8 mouse cellular contexts compared by ENCODE assay signal in the genomic region with DNA sequence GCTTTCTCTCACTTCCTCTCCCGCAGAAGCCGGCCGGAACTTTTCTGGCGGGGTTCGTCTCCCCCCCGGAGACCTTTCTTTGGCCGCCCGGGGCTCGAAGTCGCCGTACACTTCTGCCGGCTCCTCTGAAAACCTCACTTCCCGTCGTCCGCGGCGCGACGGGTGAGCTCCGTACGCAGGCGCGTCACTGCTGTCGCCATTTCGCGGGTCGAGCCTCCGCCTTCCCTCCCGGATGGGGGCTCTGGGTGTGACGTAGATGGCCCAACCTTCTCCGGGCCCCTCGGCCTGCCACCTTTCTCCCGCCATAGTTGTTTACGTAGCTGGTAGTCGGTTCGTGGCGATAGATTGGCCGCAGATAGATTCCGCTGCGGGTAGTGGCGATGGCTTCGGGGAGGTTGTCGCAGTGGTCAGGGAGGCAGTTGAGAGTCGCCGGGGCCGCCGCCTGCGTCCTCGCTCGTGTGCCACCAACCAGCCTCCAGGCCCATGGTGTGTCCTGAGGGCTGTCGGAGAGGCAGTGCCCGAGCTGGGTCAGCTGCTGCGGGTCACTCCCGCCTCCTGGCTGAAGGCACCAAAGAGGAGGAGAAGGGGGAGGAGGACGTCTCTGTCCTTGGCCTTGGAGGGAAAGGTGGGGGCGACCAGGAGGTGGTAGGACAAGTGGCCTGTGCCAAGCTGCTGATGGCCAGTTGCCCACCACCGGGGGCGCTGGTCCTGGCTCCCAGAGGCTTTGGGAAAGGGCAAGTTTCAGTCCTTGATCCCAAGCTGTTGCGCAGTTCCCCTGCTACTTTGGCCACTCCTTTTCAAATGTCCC. TPM values are rescaled to one million over a fixed set of nuclear protein-coding genes. Genes with fewer than 3 reads are reported as not detected.
DNase-seq lines count a peak whose midpoint lies in the region; ATAC-seq and TF ChIP-seq lines count a peak whose summit lies in the region.

TSS of gene Tor1aip1 (minus strand) at position 551 of the 808 bp plus-strand sequence.

- under 1% methylated on average over 59 of the region's 59 CpGs for WGBS in kidney, embryonic 14.5 days

- H3K9ac ChIP-seq in kidney, embryonic 14.5 days (ENCODE audit: low read depth, low read length): peak within 1 kb of the TSS; percentile 94

- H3K36me3 ChIP-seq in kidney, embryonic 14.5 days (ENCODE audit: control insufficient read depth, insufficient read depth, low read length): peaks cover 25% of the 10 kb centered on the region

- no peaks in the 10 kb centered on the region for H3K27me3 ChIP-seq in kidney, embryonic 14.5 days (ENCODE audit: control insufficient read depth, insufficient read depth, low read length)

- H3K9me3 ChIP-seq in kidney, embryonic 14.5 days (ENCODE audit: control insufficient read depth, low read length): no peaks in the 10 kb centered on the region

- TF ChIP-seq CTCF in bone marrow macrophage, adult 2 months (IDR thresholded peaks at IDR 0.05; ENCODE audit: low read depth, low read length): peak; percentile 43
- TF ChIP-seq CTCF in embryonic fibroblast, embryonic 13.5 days (IDR thresholded peaks at IDR 0.05; ENCODE audit: borderline replicate concordance, insufficient read depth, low read length): peak; percentile 54; the same call in 1 of the 2 replicates

- H3K4me3 ChIP-seq in bone marrow macrophage, adult 2 months (ENCODE audit: insufficient read depth, low read length): peak within 1 kb of the TSS; percentile 90
- peak within 1 kb of the TSS; percentile 78 for H3K4me3 ChIP-seq in embryonic fibroblast, embryonic 13.5 days (ENCODE audit: insufficient read depth, low read length)
- H3K4me3 ChIP-seq in kidney, embryonic 14.5 days (ENCODE audit: low read length): peak within 1 kb of the TSS; percentile 80

- H3K4me2 ChIP-seq in kidney, embryonic 14.5 days (replicated peaks; ENCODE audit: low read depth, low read length): peak within 1 kb of the TSS; percentile 75

- peak; percentile 95 for ATAC-seq in kidney, embryonic 14.5 days (ENCODE audit: low FRiP score, low TSS enrichment)
- peak; percentile 80 for ATAC-seq in monocyte, adult 5-6 weeks (replicated peaks; ENCODE audit: insufficient number of reproducible peaks, low FRiP score, low TSS enrichment, poor library complexity, severe bottlenecking)

- H3K4me1 ChIP-seq in bone marrow macrophage, adult 2 months (ENCODE audit: control insufficient read depth, insufficient read depth, low read length): peaks cover 10% of the 10 kb centered on the region
- H3K4me1 ChIP-seq in embryonic fibroblast, embryonic 13.5 days (ENCODE audit: control insufficient read depth, insufficient read depth, low read length): no peaks in the 10 kb centered on the region
- H3K4me1 ChIP-seq in kidney, embryonic 14.5 days (ENCODE audit: control insufficient read depth, insufficient read depth, low read length): peaks cover 7% of the 10 kb centered on the region; the same call in 1 of the 2 replicates

- no peak for TF ChIP-seq POLR2A in bone marrow macrophage, adult 2 months (IDR thresholded peaks at IDR 0.05; ENCODE audit: borderline replicate concordance, low read depth, low read length)
- TF ChIP-seq POLR2A in embryonic fibroblast, embryonic 13.5 days (IDR thresholded peaks at IDR 0.05; ENCODE audit: low read depth, low read length): peak; percentile 55

- DNase-seq in A20 (ENCODE audit: low read depth, low spot score) (peak; percentile 100), liver (peak; percentile 96)
- peak; percentile 99 for DNase-seq in heart, adult 9 months (ENCODE audit: low spot score in 2 of 2)
- peak; percentile 95 to 97 for DNase-seq in spleen, postnatal 4 days (ENCODE audit: low spot score in 2 of 2)

- peak within 1 kb of the TSS; percentile 98 for H3K27ac ChIP-seq in bone marrow macrophage, adult 2 months (ENCODE audit: insufficient read depth, low read depth, low read length)
- H3K27ac ChIP-seq in embryonic fibroblast, embryonic 13.5 days (ENCODE audit: insufficient read depth, low read length): peak within 1 kb of the TSS; percentile 97
- H3K27ac ChIP-seq in kidney, embryonic 14.5 days (ENCODE audit: low read depth, low read length): peak within 1 kb of the TSS; percentile 100

RNA-seq across cellular contexts. Expression of gene Tor1aip1, which starts in this region (rescaled TPM):
- 158 and 159 TPM in 2 replicates for polyA plus RNA-seq in bone marrow macrophage, adult 2 months (2012; ENCODE audit: insufficient read depth, insufficient read length, missing spikeins)
- 71.4 and 77.9 TPM in 2 replicates for polyA plus RNA-seq in embryonic fibroblast, embryonic 13.5 days (2011; ENCODE audit: insufficient read length, low read depth, missing spikeins)
- 50.5 and 51.1 TPM in 2 replicates for polyA plus RNA-seq in kidney, embryonic 14.5 days (2014; fragmentation: Nextera tagmentation; extraction: Ambion mirVana)
- 86.4 to 108 TPM (median 91.2 TPM) in 3 replicates for total RNA-seq in monocyte, adult 5-6 weeks (2017)

Comparison
In these comparisons a context has a peak if more than half of its experiments do, and no peak if none do; other contexts are left out.
1. Peak in every context shown above with its lines: DNase-seq, ATAC-seq, H3K4me3 ChIP-seq and H3K27ac ChIP-seq.